Mouse (Mus musculus) CH12.LX (cell line): ENCODE measurements around the gene Map3k14. TPM values are rescaled to one million over a fixed set of nuclear protein-coding genes. Genes with fewer than 3 reads are reported as not detected.
"Not testable (repeated sequence)": the region's sequence is repeated elsewhere in the genome, so short reads cannot be mapped to it uniquely, and the experiment has no call there.

Experiments
- DNase-seq: peaks from one replicate; pipeline ENCODE4 v3.0.0-alpha.2; 2013; ENCODE audit errors: extremely low read depth
- H3K27ac ChIP-seq: 2 replicates; pipeline ENCODE4 v1.5.1; 2012; ENCODE audit warnings: low read depth, mild to moderate bottlenecking, control low read depth, moderate library complexity; ENCODE audit not compliant: insufficient read depth
- H3K27me3 ChIP-seq: replicated peaks from 2 replicates; pipeline ENCODE3; 2012; ENCODE audit warnings: inconsistent platforms
- H3K36me3 ChIP-seq, 2 experiments: replicated peaks in 1 of 2; 2 replicates each; pipeline versions ENCODE3 to v1.6.1; 2012; ENCODE audit warnings: inconsistent platforms in 1 of 2, low read length in 1 of 2, mild to moderate bottlenecking in 1 of 2, mixed read lengths in 1 of 2, moderate library complexity in 1 of 2; ENCODE audit not compliant: control insufficient read depth in 1 of 2, insufficient read depth in 1 of 2
- H3K4me1 ChIP-seq, 2 experiments: 2 replicates each; pipeline ENCODE4 v1.6.1; 2012; ENCODE audit warnings: inconsistent platforms in 1 of 2, moderate library complexity in 1 of 2; ENCODE audit not compliant: insufficient read depth in 2 of 2, control insufficient read depth in 1 of 2
- H3K4me2 ChIP-seq: 2 replicates; pipeline ENCODE4 v1.6.1; 2012; ENCODE audit warnings: low read depth, mild to moderate bottlenecking, control low read depth; ENCODE audit not compliant: poor library complexity, insufficient read depth, severe bottlenecking
- H3K4me3 ChIP-seq, 3 experiments: fragments of 150-350 bp in 1 of 3; sonication (generic) in 1 of 3; replicated peaks in 1 of 3; 2 replicates each; pipeline versions ENCODE3 to v1.5.1; 2011 to 2012; ENCODE audit warnings: low read depth in 2 of 3, low read length in 2 of 3, mild to moderate bottlenecking in 2 of 3, moderate library complexity in 2 of 3, control low read depth in 1 of 3, improper control_type of control experiment in 1 of 3, inconsistent platforms in 1 of 3, mixed read lengths in 1 of 3; ENCODE audit not compliant: poor library complexity in 1 of 3
- H3K79me2 ChIP-seq: replicated peaks from 2 replicates; pipeline ENCODE4 v1.6.1; 2012; ENCODE audit warnings: mild to moderate bottlenecking, moderate library complexity; ENCODE audit not compliant: control insufficient read depth, poor library complexity, insufficient read depth, severe bottlenecking; ENCODE audit errors: extremely low read depth
- H3K9ac ChIP-seq: 2 replicates; pipeline ENCODE4 v1.6.1; 2012; ENCODE audit warnings: low read depth, mild to moderate bottlenecking, control low read depth, moderate library complexity; ENCODE audit not compliant: insufficient read depth
- H3K9me3 ChIP-seq: replicated peaks from 2 replicates; pipeline ENCODE3; 2012; ENCODE audit warnings: low read length, inconsistent platforms, mixed read lengths
- BHLHE40 ChIP-seq: IDR thresholded peaks from 2 replicates; pipeline ENCODE4 v1.6.1; 2011; ENCODE audit warnings: mild to moderate bottlenecking, low read depth, low read length, improper control_type of control experiment
- CHD1 ChIP-seq: IDR thresholded peaks from 2 replicates; pipeline ENCODE4 v1.6.1; 2012; ENCODE audit warnings: low read depth, low read length, improper control_type of control experiment, inconsistent platforms
- CHD2 ChIP-seq: IDR thresholded peaks from 2 replicates; pipeline ENCODE4 v1.6.1; 2011; ENCODE audit warnings: low read length, improper control_type of control experiment
- E2F4 ChIP-seq: IDR thresholded peaks from 2 replicates; pipeline ENCODE4 v1.6.1; 2011; ENCODE audit warnings: low read depth, low read length, improper control_type of control experiment; ENCODE audit not compliant: insufficient replicate concordance
- EP300 ChIP-seq: IDR thresholded peaks from 2 replicates; pipeline ENCODE4 v1.6.1; 2011; ENCODE audit warnings: low read length, improper control_type of control experiment
- ETS1 ChIP-seq: conservative IDR thresholded peaks from 2 replicates; pipeline ENCODE4 v1.6.1; 2012; ENCODE audit warnings: low read depth, mild to moderate bottlenecking, inconsistent platforms, low read length, improper control_type of control experiment, moderate library complexity
- GABPA ChIP-seq: IDR thresholded peaks from 2 replicates; pipeline ENCODE4 v1.6.1; 2012; ENCODE audit warnings: low read depth, low read length, improper control_type of control experiment, inconsistent platforms; ENCODE audit not compliant: insufficient replicate concordance
- IRF4 ChIP-seq: IDR thresholded peaks from 2 replicates; pipeline ENCODE4 v1.6.1; 2014; ENCODE audit warnings: low read depth, mild to moderate bottlenecking, inconsistent platforms, low read length, improper control_type of control experiment
- KAT2A ChIP-seq: IDR thresholded peaks from 2 replicates; pipeline ENCODE4 v1.6.1; 2012; ENCODE audit warnings: low read length, improper control_type of control experiment, inconsistent platforms; ENCODE audit not compliant: insufficient replicate concordance
- MXI1 ChIP-seq: IDR thresholded peaks from 2 replicates; pipeline ENCODE4 v1.6.1; 2011; ENCODE audit warnings: mild to moderate bottlenecking, low read depth, low read length, improper control_type of control experiment
- MYC ChIP-seq: IDR thresholded peaks from 2 replicates; pipeline ENCODE4 v1.6.1; 2011; ENCODE audit warnings: low read depth, mild to moderate bottlenecking, improper control_type of control experiment, low read length
- NRF1 ChIP-seq: IDR thresholded peaks from 2 replicates; pipeline ENCODE4 v1.6.1; 2014; ENCODE audit warnings: low read depth, mild to moderate bottlenecking, inconsistent platforms, low read length, improper control_type of control experiment, moderate library complexity
- PAX5 ChIP-seq: IDR thresholded peaks from 2 replicates; pipeline ENCODE4 v1.6.1; 2012; ENCODE audit warnings: low read length, inconsistent platforms, mixed read lengths
- POLR2AphosphoS2 ChIP-seq: IDR thresholded peaks from 2 replicates; pipeline ENCODE4 v1.6.1; 2011; ENCODE audit warnings: low read depth, low read length, improper control_type of control experiment
- SIN3A ChIP-seq: IDR thresholded peaks from 2 replicates; pipeline ENCODE4 v1.6.1; 2012; ENCODE audit warnings: low read length, improper control_type of control experiment, inconsistent platforms
- SMC3 ChIP-seq: IDR thresholded peaks from 2 replicates; pipeline ENCODE4 v1.6.1; 2011; ENCODE audit warnings: low read depth, low read length, improper control_type of control experiment
- USF2 ChIP-seq: conservative IDR thresholded peaks from 2 replicates; pipeline ENCODE4 v1.6.1; 2011; ENCODE audit warnings: low read depth, low read length, improper control_type of control experiment
- ZMIZ1 ChIP-seq: IDR thresholded peaks from 2 replicates; pipeline ENCODE4 v1.6.1; 2012; ENCODE audit warnings: low read depth, mild to moderate bottlenecking, inconsistent platforms, low read length, improper control_type of control experiment
- dilution Hi-C: fragments of 300-500 bp; cut with MboI; formaldehyde crosslinking; loops from 2 replicates; pipeline ENCODE4 v1.14.3; 2020; ENCODE audit warnings: low sequenced_read_pairs; ENCODE audit not compliant: extremely low pct_unique_long_range_greater_than_20kb, extremely low pct_ligation_motif_present
- in situ Hi-C: fragments of 300-500 bp; cut with MboI; formaldehyde crosslinking; loops from 3 replicates; pipeline ENCODE4 v1.14.3; 2019; ENCODE audit warnings: low sequenced_read_pairs, low pct_ligation_motif_present, low pct_unique_long_range_greater_than_20kb, mixed read lengths
- polyA plus RNA-seq: library from polyadenylated mRNA; unstranded; fragments of >175 nt; gene quantifications from 2 replicates; pipeline ENCODE4 v1.2.1, GENCODE M21; 2012; ENCODE audit warnings: low read depth; ENCODE audit not compliant: insufficient read length
- total RNA-seq, 2 experiments: library from RNA; depleted of rRNA; stranded (reverse); fragments of 300-350 nt in 1 of 2; fragments of >200 nt in 1 of 2; gene quantifications; 2 replicates each; pipeline ENCODE4 v1.2.3; 2012 to 2014

The Map3k14 gene
- total and polyA plus RNA-seq, 3 experiments, result 4.5 to 11.2 (median 9.9) TPM

- in situ Hi-C loops (no loop called here), dilution Hi-C loops (no loop called here)
- H3K27ac ChIP-seq, result no peak overlapping the region
Observed at GRCm38 (mm10) chr11:103292890-103293287, 25.6 kb upstream of the Map3k14 start.

GRCm38 (mm10) chr11:103292152-103292889, 25.0 kb upstream of the Map3k14 start:
- Histone ChIP-seq H3K4me1 (no peaks in the 10 kb centered on the region), H3K79me2 (no peaks in the 10 kb centered on the region), H3K9me3 (no peaks in the 10 kb centered on the region), H3K27ac (no peak overlapping the region), H3K36me3 (no peaks in the 10 kb centered on the region), H3K4me2 (no peak overlapping the region), H3K27me3 (no peaks in the 10 kb centered on the region), H3K9ac (no peak overlapping the region), H3K4me3 (no peak overlapping the region)
- no peak for DNase-seq
- in situ Hi-C loops (no loop called here), dilution Hi-C loops (no loop called here)
- TF ChIP-seq PAX5 (no peak), ZMIZ1 (no peak), E2F4 (no peak), POLR2AphosphoS2 (no peak), CHD2 (no peak), NRF1 (no peak), ETS1 (no peak), MYC (no peak), SMC3 (no peak), GABPA (no peak), KAT2A (no peak)

More at GRCm38 (mm10) chr11:103292890-103293287, 25.6 kb upstream of the Map3k14 start:
- Histone ChIP-seq H3K4me1 (no peaks in the 10 kb centered on the region), H3K9ac (no peak overlapping the region), H3K4me3 (no peak overlapping the region), H3K27me3 (no peaks in the 10 kb centered on the region), H3K4me2 (no peak overlapping the region), H3K9me3 (no peaks in the 10 kb centered on the region), H3K36me3 (no peaks in the 10 kb centered on the region), H3K79me2 (no peaks in the 10 kb centered on the region)
- TF ChIP-seq SMC3 (no peak), USF2 (no peak), IRF4 (no peak), MXI1 (no peak), E2F4 (no peak), NRF1 (no peak), KAT2A (no peak), EP300 (no peak), SIN3A (no peak), BHLHE40 (no peak), CHD1 (no peak)
- DNase-seq, result no peak

GRCm38 (mm10) chr11:103290841-103291240, 23.6 kb upstream of the Map3k14 start:
- H3K9me3 ChIP-seq, H3K79me2 ChIP-seq, H3K4me2 ChIP-seq, H3K4me1 ChIP-seq, H3K9ac ChIP-seq, H3K36me3 ChIP-seq, in situ Hi-C loops, H3K4me3 ChIP-seq, DNase-seq, H3K27me3 ChIP-seq, dilution Hi-C loops, H3K27ac ChIP-seq: not testable (repeated sequence)
